Mouse (Mus musculus) gastrocnemius, postnatal 4 days (tissue): Measurements from ENCODE around the gene Cecr2. TPM values are rescaled to one million over a fixed set of nuclear protein-coding genes. Genes with fewer than 3 reads are reported as not detected.

Experiments
- DNase-seq, 2 experiments: peaks; one replicate each; pipeline ENCODE4 v3.0.0; 2021 to 2022; ENCODE audit warnings: low spot score in 2 of 2, mixed read lengths in 2 of 2
- total RNA-seq, 2 experiments: library from RNA; stranded (reverse); gene quantifications; 2 replicates each; pipeline ENCODE4 v1.2.3; 2021

Cecr2 gene
- total RNA-seq, 2 experiments from 2014 or later = 14.4 to 18.9 TPM

- no peak for DNase-seq
Observed at GRCm38 (mm10) chr6:120769972-120770371, 103.8 kb downstream of the Cecr2 start.

- no peak for DNase-seq
Observed at GRCm38 (mm10) chr6:120771366-120771765, 105.2 kb downstream of the Cecr2 start.

DNA sequence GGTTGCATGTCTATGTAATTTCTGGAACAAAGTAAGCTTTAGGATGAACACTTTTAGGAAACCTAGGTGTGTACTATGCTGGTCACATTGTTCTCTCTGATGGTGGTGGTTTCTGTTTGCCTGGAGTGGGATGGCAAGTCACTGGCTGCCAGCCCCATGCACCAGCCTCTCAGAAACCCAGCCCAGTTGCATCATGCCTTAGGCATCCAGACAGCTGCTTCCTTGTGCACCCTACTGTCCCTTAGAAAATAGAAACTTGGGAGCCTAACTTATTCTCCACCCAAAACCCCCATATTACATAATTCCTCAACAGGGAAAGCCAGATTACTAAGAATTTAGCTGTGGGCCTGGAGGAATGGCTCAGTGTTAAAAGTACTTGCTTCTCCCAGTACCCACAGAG, 105.9 kb downstream of the Cecr2 start:
- DNase-seq = no peak

- no peak for DNase-seq
Observed at GRCm38 (mm10) chr6:120773149-120773628, 107.0 kb downstream of the Cecr2 start, which contains the start of gene Slc25a18. Gene Slc25a18 (plus strand): TSS chr6:120773578.

- DNase-seq = no peak
Observed at GRCm38 (mm10) chr6:120773763-120774162, 107.6 kb downstream of the Cecr2 start.

GRCm38 (mm10) chr6:120776286-120776685, 110.1 kb downstream of the Cecr2 start:
- no peak for DNase-seq

- no peak for DNase-seq
Observed at GRCm38 (mm10) chr6:120777533-120777932, 111.4 kb downstream of the Cecr2 start.

DNA sequence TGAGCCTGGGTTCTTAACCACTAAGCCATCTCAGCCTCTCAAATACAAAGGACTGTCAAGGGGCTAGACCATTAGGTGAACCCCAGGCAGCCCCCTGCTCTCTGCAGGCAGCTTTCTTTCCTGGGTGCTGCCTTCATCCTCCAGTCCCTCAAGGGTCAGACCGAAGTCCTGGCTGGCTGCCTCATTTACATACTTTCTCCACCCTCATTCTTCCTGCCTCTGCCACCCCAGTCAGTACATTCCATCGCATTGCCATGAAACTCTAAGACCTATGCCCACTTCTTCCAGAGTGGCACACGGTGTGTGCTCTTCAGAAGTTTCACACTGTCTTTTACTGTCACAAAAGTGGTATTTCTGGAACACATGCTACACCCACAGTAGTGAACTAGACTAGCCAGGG, 112.1 kb downstream of the Cecr2 start:
- no peak for DNase-seq

DNA sequence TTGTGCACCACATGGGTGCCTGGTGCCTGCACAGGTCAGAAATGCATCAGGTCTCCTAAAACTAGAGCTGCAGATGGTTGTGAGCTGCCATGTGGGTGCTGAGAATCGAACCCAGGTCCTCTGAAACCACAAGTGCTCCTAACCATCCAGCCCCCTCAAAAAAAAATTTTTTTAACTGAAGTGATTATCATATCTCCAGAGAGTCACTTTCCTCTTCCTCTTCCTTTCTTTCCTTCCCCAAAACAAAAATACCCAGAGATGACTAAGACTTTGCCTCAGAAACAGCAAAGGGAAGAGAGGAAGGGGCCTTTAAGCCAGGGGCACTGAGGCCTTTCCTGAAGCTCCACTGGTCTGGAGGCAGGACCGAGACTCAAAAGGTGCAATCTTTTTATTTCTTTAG, 116.8 kb downstream of the Cecr2 start:
- DNase-seq = no peak

DNA sequence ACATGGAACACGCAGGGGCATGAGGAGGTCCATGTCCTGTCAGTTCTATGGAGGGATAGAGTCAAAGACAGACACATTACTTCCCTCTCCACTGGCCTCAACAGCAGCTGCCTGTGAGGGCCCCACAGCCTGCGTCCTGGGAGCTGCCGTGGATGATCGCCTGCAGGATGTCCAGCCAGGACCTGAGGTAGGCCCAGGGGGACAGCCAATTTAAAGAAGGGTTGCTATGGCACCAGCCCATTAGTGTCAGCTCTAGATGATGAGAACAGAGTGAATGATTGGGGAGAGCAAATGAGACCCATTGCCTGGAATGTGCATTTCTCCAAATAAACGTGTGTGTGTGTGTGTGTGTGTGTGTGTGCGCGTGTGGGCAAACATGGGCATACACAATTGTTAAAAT, 118.2 kb downstream of the Cecr2 start:
- DNase-seq = no peak

DNA sequence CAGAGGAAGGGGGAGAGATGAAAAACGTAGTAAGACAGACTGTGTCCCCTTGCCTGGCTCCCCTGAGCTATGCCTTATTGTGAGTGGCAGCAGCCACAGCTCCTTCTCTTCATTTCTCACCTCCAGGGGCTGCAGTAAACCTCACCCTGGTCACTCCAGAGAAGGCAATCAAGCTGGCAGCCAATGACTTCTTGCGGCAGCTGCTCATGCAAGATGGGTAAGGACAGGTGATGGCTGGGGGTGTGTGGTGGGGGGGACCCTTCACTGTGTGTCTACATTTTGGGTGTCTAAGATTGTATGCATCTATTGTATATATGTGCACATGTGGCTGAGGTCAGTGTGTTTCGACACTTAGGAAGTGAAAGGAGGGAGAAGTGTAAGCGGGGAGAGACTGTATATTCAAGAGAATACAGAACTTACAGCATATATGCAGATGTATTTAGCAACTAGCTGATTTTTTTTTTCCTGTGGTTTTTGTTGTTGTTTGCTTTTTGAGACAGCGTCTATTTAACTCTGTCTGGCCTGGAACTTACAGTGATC, 122.0 kb downstream of the Cecr2 start:
- DNase-seq = no peak

- DNase-seq = no peak
Observed at GRCm38 (mm10) chr6:120788904-120789303, 122.7 kb downstream of the Cecr2 start.

DNA sequence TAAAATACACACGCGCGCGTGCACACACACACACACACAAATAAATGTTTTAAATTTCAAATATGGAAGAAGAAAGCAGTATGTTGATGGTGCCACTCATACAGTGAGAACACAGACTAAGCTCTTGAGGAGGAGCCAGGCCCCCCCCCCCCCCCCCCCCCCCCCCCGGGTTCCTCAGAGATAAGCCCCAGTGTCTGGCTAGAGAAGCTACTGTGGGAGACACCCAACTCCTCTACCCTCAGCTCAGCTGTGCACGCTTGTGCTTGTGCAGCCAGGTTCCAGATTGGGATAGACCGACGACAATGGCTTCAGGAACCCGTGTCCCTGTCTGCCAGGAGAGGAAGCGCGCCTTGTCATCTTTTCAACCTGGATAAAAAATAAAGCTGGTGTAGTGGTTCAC, 124.0 kb downstream of the Cecr2 start:
- no peak for DNase-seq

- no peak for DNase-seq
Observed at GRCm38 (mm10) chr6:120790717-120791116, 124.5 kb downstream of the Cecr2 start.

- DNase-seq = no peak
Observed at GRCm38 (mm10) chr6:120792947-120793346, 126.8 kb downstream of the Cecr2 start.

GRCm38 (mm10) chr6:120795422-120796086, 129.4 kb downstream of the Cecr2 start:
- DNase-seq = peak in 1 of 2 experiments; percentile 22

- no peak for DNase-seq
Observed at GRCm38 (mm10) chr6:120796111-120796510, 129.9 kb downstream of the Cecr2 start.

GRCm38 (mm10) chr6:120798019-120798418, 131.8 kb downstream of the Cecr2 start:
- no peak for DNase-seq

GRCm38 (mm10) chr6:120798905-120799304, 132.7 kb downstream of the Cecr2 start:
- no peak for DNase-seq

DNA sequence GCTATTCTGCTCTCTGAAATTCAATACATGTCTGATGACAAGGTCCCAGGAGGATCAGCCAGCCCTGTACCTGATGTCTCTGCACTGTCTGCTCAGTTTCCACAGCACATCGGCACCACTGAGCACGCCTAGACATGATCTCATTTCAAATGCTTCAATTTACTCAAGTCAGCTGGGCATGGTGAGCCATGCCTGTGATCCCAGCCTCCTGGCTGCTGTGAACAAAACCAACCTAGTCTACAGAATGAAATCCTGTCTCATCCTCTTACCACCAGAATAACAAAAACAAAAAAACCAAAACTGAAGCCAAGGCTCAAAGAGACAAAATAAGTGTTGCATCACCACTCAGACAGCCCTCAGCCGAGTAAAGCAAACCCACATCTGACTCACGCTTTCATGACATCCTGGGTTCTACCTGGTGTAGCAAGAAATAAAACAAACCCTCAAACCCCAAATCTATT, 133.4 kb downstream of the Cecr2 start:
- DNase-seq = no peak

- no peak for DNase-seq
Observed at GRCm38 (mm10) chr6:120806999-120807737, 141.0 kb downstream of the Cecr2 start.

GRCm38 (mm10) chr6:120807738-120808081, 141.5 kb downstream of the Cecr2 start:
- DNase-seq = no peak
